Mouse (Mus musculus): Measurements from ENCODE around the gene Rngtt. TPM values are rescaled to one million over a fixed set of nuclear protein-coding genes. Genes with fewer than 3 reads are reported as not detected.
A peak's percentile ranks its signal among the peaks of the same experiment; 100 is the strongest.

The Rngtt gene
- polyA plus RNA-seq, 1 experiment = 2.0 TPM

DNA sequence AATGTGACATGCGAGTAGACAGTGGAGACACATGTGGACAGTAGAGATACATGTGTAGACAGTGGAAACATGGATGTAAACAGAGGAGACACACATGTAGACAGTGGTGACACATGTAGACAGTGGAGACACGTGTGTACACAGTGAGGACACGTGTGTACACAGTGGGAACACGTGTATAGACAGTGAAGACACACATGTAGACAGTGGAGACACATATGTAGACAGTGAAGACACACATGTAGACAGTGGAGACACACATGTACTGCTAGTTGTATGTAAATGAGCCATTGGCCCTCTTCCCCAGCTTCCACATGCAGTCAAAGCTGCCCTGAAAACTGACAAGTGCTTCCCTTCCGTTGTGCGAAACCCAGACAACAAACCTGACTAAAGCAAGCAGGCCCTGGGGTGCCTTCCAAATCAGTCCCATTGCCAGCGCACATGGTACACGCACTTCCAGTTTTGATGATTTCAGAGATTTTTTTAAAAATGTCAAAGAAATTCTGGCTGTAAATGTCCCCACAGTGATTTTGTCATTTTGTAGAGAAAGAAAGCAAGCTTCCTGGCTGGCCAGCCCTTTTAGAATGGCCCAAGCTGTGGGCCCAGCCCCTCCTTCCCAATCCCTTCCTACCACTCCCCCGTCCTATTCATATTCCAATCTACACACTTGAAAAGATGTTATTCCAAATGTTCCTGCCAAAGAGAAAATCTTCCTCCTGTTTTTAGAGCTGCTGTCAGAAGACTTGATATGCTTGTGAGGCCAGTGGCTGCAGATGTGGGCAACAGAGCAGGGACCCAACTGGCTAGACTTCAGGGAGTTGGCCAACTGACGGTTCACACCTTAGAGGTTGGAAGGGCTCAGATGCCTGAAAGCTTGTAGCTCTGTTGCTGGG is 204.2 kb downstream of the Rngtt start:
- no peak for DNase-seq (ENCODE audit: low read depth)

DNA sequence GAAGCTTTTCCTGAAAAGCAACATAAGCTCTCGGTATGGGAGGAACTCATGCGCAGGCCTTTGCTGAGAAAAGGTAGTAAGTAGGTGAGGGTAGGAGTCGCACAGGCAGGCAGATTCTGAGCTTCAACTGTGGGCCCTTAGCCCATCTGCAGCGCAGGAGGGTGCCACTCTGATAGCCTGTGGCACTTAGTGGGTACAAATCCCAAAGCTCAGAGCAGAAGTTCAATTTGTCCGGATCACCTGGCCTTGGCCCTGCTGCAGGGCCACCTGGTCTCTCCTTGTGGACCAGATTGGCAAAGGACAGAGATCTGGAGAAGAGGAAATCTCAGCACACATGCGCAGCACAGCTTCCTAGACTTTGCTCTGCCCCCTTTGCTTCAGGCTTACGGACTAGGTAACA is 210.1 kb downstream of the Rngtt start:
- no peak for DNase-seq (ENCODE audit: low read depth)

GRCm38 (mm10) chr4:33520938-33521337 is 210.8 kb downstream of the Rngtt start:
- no peak for DNase-seq (ENCODE audit: low read depth)

- no peak for DNase-seq (ENCODE audit: low read depth)
Observed at GRCm38 (mm10) chr4:33523774-33524173, 213.7 kb downstream of the Rngtt start.

DNA sequence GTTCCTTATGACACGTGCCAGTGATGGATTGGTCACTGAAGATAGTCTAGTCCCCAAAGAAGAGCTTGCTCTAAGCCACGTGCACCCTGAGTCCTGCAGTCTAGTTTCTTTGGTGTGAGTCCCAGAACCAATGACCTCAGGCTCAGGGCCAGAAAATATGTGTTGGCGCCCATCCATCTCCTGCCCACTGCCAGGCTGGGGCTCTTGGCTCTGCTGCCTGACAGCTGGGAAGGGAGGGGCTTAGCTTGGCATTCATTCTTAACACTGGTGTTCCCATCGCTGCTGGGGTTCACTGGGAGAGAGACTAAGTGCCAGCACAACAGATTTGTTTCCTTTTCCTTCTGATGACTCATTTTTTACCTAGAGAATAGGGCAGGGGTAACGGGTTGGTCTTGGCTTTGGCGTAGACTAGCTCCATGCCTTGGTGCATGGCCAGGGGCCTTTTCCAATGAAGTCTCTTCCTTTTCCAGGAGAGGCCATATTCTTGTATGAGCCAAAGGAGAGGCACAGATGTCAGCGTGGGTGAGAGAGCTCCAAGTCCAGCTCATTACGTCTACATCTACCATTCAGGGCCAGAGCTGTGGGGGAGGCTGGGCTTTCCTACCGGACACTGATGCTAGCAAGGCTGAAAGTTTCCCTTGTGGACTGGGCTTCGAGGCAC is 214.5 kb downstream of the Rngtt start:
- DNase-seq (ENCODE audit: low read depth) = peak; percentile 12

GRCm38 (mm10) chr4:33525272-33525671 is 215.2 kb downstream of the Rngtt start:
- no peak for DNase-seq (ENCODE audit: low read depth)

GRCm38 (mm10) chr4:33526092-33526491 is 216.0 kb downstream of the Rngtt start:
- no peak for DNase-seq (ENCODE audit: low read depth)

- DNase-seq (ENCODE audit: low read depth) = no peak
Observed at GRCm38 (mm10) chr4:33526675-33527074, 216.6 kb downstream of the Rngtt start.

GRCm38 (mm10) chr4:33532596-33532995 is 222.5 kb downstream of the Rngtt start:
- no peak for DNase-seq (ENCODE audit: low read depth)

GRCm38 (mm10) chr4:33544755-33545576 is 234.9 kb downstream of the Rngtt start:
- no peak for DNase-seq (ENCODE audit: low read depth)

DNA sequence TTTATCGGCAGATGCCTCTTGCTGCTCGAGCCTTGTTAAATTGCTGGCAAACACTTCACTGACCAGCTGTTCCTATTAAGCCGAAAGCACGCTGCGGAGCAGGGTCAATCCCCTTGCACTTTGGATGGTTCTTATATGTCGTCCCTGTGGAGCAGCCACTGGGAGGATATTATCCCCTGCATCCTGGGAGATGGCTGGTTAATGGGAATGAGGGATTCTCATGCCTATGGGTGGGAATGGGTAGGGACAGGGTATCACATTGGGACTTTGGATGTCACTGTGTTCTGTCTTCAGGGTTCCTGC is 235.4 kb downstream of the Rngtt start:
- DNase-seq (ENCODE audit: low read depth) = no peak

GRCm38 (mm10) chr4:33546278-33546677 is 236.2 kb downstream of the Rngtt start:
- no peak for DNase-seq (ENCODE audit: low read depth)

DNA sequence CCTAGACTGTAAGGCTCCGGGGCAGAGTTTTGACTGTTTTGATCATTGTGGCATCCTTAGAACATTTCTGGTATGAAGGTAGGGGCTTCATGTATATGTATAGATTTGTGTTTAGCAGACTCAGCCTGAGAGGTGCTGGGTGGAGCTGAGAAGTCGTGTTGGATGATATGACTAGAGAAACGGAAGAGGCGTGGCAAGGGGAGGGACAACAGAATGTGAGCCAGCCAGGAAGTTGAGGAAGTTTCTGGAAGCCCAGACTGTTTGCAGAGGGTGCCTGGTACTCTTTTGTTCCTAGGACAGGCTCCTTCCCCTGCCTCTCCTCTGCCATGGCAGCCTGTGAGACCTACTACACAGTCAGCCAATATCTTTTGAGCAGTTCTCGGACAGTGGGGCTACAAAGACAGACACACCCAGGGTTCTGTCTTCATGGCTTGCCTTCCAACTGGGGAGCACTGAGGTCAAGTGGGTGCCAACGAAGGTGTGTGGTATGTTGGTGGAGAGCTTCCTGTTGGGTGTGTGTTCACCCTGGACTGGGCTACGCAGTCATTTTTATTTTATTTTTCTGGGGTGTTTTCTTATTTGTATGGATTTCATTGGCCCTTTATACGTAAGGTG is 237.3 kb downstream of the Rngtt start:
- DNase-seq (ENCODE audit: low read depth) = no peak

DNA sequence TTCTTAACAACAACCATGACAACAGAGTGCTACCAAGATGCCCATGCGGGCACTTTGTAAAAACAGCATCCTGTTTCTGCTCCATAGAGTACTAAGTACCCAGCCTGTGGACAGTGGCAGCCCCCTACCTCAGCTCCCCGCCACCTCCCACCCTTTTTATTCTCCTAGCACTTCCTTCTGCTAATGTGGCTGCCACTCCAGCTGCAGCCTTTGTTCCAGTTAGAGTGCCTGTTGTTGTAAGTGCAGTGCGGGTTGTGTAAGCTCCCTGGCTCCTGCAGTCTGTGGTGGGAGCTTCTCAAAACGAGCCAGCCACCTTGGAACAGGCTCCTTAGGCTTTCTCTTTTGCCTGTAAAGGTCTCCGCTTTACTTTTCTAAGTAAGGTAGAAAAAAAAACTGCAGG is 239.5 kb downstream of the Rngtt start:
- no peak for DNase-seq (ENCODE audit: low read depth)

Other genes starting within 250 kb of the Rngtt start
- 0.98 and 3.7 TPM in 2 replicates for gene Gabrr2, start 247.3 kb upstream of the Rngtt start, polyA plus RNA-seq (2012; rRNA removed)
- gene Gabrr1, start 177.8 kb upstream of the Rngtt start, polyA plus RNA-seq (2012; rRNA removed) = 5.0 and 6.0 TPM in 2 replicates
- gene Pm20d2, start 120.6 kb upstream of the Rngtt start, polyA plus RNA-seq (2012; rRNA removed) = 9.8 and 16.6 TPM in 2 replicates
- gene Srsf12, start 101.3 kb upstream of the Rngtt start, polyA plus RNA-seq (2012; rRNA removed) = 0.51 and 0.55 TPM in 2 replicates
- gene Pnrc1, start 20.1 kb upstream of the Rngtt start, polyA plus RNA-seq (2012; rRNA removed) = 44.7 and 70.3 TPM in 2 replicates

Measured in gonadal fat pad, adult 2 months (tissue).